Comparison of ENCODE assay signal across 8 mouse cellular contexts in genomic region chr11:70020022-70020631, GRCm38 (mm10). TPM values are rescaled to one million over a fixed set of nuclear protein-coding genes. Genes with fewer than 3 reads are reported as not detected.
DNase-seq lines count a peak whose midpoint lies in the region; ATAC-seq lines count a peak whose summit lies in the region.

No protein-coding gene starts in this region.

- no peak for ATAC-seq in heart, embryonic 13.5 days (ENCODE audit: extremely low read depth, insufficient number of reproducible peaks, low FRiP score, low TSS enrichment)
- no peak for ATAC-seq in embryonic facial prominence, embryonic 15.5 days (ENCODE audit: insufficient number of reproducible peaks, low FRiP score, low TSS enrichment, low read depth)
- ATAC-seq in limb, embryonic 12.5 days (ENCODE audit: insufficient number of reproducible peaks, insufficient read depth, low FRiP score, low TSS enrichment, low read depth) = no peak
- ATAC-seq in stomach, embryonic 15.5 days (ENCODE audit: insufficient read depth, low FRiP score, low read depth) = no peak
- ATAC-seq in granulocyte monocyte progenitor cell, adult 5-6 weeks (replicated peaks; ENCODE audit: poor library complexity, severe bottlenecking) = no peak

- H3K27ac ChIP-seq in heart, embryonic 13.5 days (replicated peaks) = peak overlapping the region; percentile 87
- peak overlapping the region; percentile 92 for H3K27ac ChIP-seq in embryonic facial prominence, embryonic 15.5 days (replicated peaks)
- peak overlapping the region; percentile 88 for H3K27ac ChIP-seq in limb, embryonic 12.5 days
- H3K27ac ChIP-seq in stomach, embryonic 15.5 days = peak overlapping the region; percentile 70

- H3K4me1 ChIP-seq in heart, embryonic 13.5 days = peaks cover 75% of the 10 kb centered on the region
- H3K4me1 ChIP-seq in embryonic facial prominence, embryonic 15.5 days = peaks cover 73% of the 10 kb centered on the region
- peaks cover 54% of the 10 kb centered on the region for H3K4me1 ChIP-seq in limb, embryonic 12.5 days (replicated peaks)
- H3K4me1 ChIP-seq in stomach, embryonic 15.5 days = peaks cover 31% of the 10 kb centered on the region

- intact Hi-C loops in heart, postnatal 14 days (cut with DNase I) = no loop called here

- WGBS in heart, embryonic 13.5 days = 27% methylated on average over 8 of the region's 8 CpGs
- 11% methylated on average over 8 of the region's 8 CpGs for WGBS in embryonic facial prominence, embryonic 15.5 days
- WGBS in limb, embryonic 12.5 days = 13% methylated on average over 8 of the region's 8 CpGs
- 17% methylated on average over 8 of the region's 8 CpGs for WGBS in stomach, embryonic 15.5 days

- H3K27me3 ChIP-seq in heart, embryonic 13.5 days (replicated peaks) = no peaks in the 10 kb centered on the region
- H3K27me3 ChIP-seq in embryonic facial prominence, embryonic 15.5 days = no peaks in the 10 kb centered on the region
- H3K27me3 ChIP-seq in limb, embryonic 12.5 days = no peaks in the 10 kb centered on the region
- no peaks in the 10 kb centered on the region for H3K27me3 ChIP-seq in stomach, embryonic 15.5 days (replicated peaks)

- H3K36me3 ChIP-seq in heart, embryonic 13.5 days = no peaks in the 10 kb centered on the region
- no peaks in the 10 kb centered on the region for H3K36me3 ChIP-seq in embryonic facial prominence, embryonic 15.5 days
- H3K36me3 ChIP-seq in limb, embryonic 12.5 days = no peaks in the 10 kb centered on the region
- H3K36me3 ChIP-seq in stomach, embryonic 15.5 days = no peaks in the 10 kb centered on the region

- H3K9me3 ChIP-seq in heart, embryonic 13.5 days = no peaks in the 10 kb centered on the region
- H3K9me3 ChIP-seq in embryonic facial prominence, embryonic 15.5 days (replicated peaks) = no peaks in the 10 kb centered on the region
- H3K9me3 ChIP-seq in limb, embryonic 12.5 days = no peaks in the 10 kb centered on the region
- no peaks in the 10 kb centered on the region for H3K9me3 ChIP-seq in stomach, embryonic 15.5 days

- peak overlapping the region; percentile 86 for H3K4me2 ChIP-seq in heart, embryonic 13.5 days
- H3K4me2 ChIP-seq in embryonic facial prominence, embryonic 15.5 days (replicated peaks) = peak overlapping the region; percentile 91
- H3K4me2 ChIP-seq in limb, embryonic 12.5 days = peak overlapping the region; percentile 87
- H3K4me2 ChIP-seq in stomach, embryonic 15.5 days = peak overlapping the region; percentile 76

- DNase-seq in heart, postnatal 14 days = no peak
- peak; percentile 52 for DNase-seq in CD4-positive helper T cell, adult 2 months (ENCODE audit: low read depth, low spot score)
- no peak for DNase-seq in urinary bladder, postnatal 25 days (ENCODE audit: low spot score)

- peak overlapping the region; percentile 66 for H3K4me3 ChIP-seq in heart, embryonic 13.5 days
- H3K4me3 ChIP-seq in embryonic facial prominence, embryonic 15.5 days (replicated peaks) = peak overlapping the region; percentile 54
- H3K4me3 ChIP-seq in limb, embryonic 12.5 days (replicated peaks) = peak overlapping the region; percentile 67
- peak overlapping the region; percentile 61 for H3K4me3 ChIP-seq in stomach, embryonic 15.5 days (replicated peaks)

- H3K9ac ChIP-seq in heart, embryonic 13.5 days = peak overlapping the region; percentile 90
- no peak overlapping the region for H3K9ac ChIP-seq in embryonic facial prominence, embryonic 15.5 days
- H3K9ac ChIP-seq in limb, embryonic 12.5 days (replicated peaks) = peak overlapping the region; percentile 92
- H3K9ac ChIP-seq in stomach, embryonic 15.5 days = no peak overlapping the region

RNA-seq across cellular contexts. Expression of gene Dlg4, which starts 3.4 kb away (rescaled TPM):
- polyA plus RNA-seq in heart, embryonic 13.5 days (2015; fragmentation: Nextera tagmentation; extraction: Ambion mirVana) = 4.7 and 5.1 TPM in 2 replicates
- total RNA-seq in heart, postnatal 14 days (2021) = 10 to 100 TPM; 10.4 to 11.2 TPM
- polyA plus RNA-seq in embryonic facial prominence, embryonic 15.5 days (2015; fragmentation: Nextera tagmentation; extraction: Ambion mirVana) = 11.4 and 14.4 TPM in 2 replicates
- 10.6 and 13.6 TPM in 2 replicates for polyA plus RNA-seq in limb, embryonic 12.5 days (2016; fragmentation: Nextera tagmentation; extraction: Ambion mirVana)
- 8.2 and 9.7 TPM in 2 replicates for polyA plus RNA-seq in stomach, embryonic 15.5 days (2015; fragmentation: Nextera tagmentation; extraction: Ambion mirVana)
- 11.4 and 12.3 TPM in 2 replicates for total RNA-seq in granulocyte monocyte progenitor cell, adult 5-6 weeks (2014; fragmentation: Nextera tagmentation)
- total RNA-seq in granulocyte monocyte progenitor cell, adult 5-6 weeks (2017) = 1.3 and 3.5 TPM in 2 replicates

RNA-seq across cellular contexts. Expression of gene Acadvl, which starts 4.9 kb away (rescaled TPM):
- 131 and 140 TPM in 2 replicates for polyA plus RNA-seq in heart, embryonic 13.5 days (2015; fragmentation: Nextera tagmentation; extraction: Ambion mirVana)
- total RNA-seq in heart, postnatal 14 days (2021) = 1,000 to 10,000 TPM; 1,350 to 1,353 TPM
- polyA plus RNA-seq in embryonic facial prominence, embryonic 15.5 days (2015; fragmentation: Nextera tagmentation; extraction: Ambion mirVana) = 95.6 and 97.7 TPM in 2 replicates
- 65.9 and 67.1 TPM in 2 replicates for polyA plus RNA-seq in limb, embryonic 12.5 days (2016; fragmentation: Nextera tagmentation; extraction: Ambion mirVana)
- polyA plus RNA-seq in stomach, embryonic 15.5 days (2015; fragmentation: Nextera tagmentation; extraction: Ambion mirVana) = 84.8 and 95.4 TPM in 2 replicates
- total RNA-seq in granulocyte monocyte progenitor cell, adult 5-6 weeks (2014; fragmentation: Nextera tagmentation) = 39.7 and 55.8 TPM in 2 replicates
- total RNA-seq in granulocyte monocyte progenitor cell, adult 5-6 weeks (2017) = 40.3 and 42.1 TPM in 2 replicates

RNA-seq across cellular contexts. Expression of gene Dvl2, which starts 19.7 kb away (rescaled TPM):
- 20.7 and 22.0 TPM in 2 replicates for polyA plus RNA-seq in heart, embryonic 13.5 days (2015; fragmentation: Nextera tagmentation; extraction: Ambion mirVana)
- total RNA-seq in heart, postnatal 14 days (2021) = 1 to 10 TPM; 7.2 to 9.2 TPM
- polyA plus RNA-seq in embryonic facial prominence, embryonic 15.5 days (2015; fragmentation: Nextera tagmentation; extraction: Ambion mirVana) = 47.3 and 52.3 TPM in 2 replicates
- 69.4 and 69.5 TPM in 2 replicates for polyA plus RNA-seq in limb, embryonic 12.5 days (2016; fragmentation: Nextera tagmentation; extraction: Ambion mirVana)
- 31.9 and 33.9 TPM in 2 replicates for polyA plus RNA-seq in stomach, embryonic 15.5 days (2015; fragmentation: Nextera tagmentation; extraction: Ambion mirVana)
- total RNA-seq in granulocyte monocyte progenitor cell, adult 5-6 weeks (2014; fragmentation: Nextera tagmentation) = 4.6 and 24.5 TPM in 2 replicates
- 16.1 and 18.0 TPM in 2 replicates for total RNA-seq in granulocyte monocyte progenitor cell, adult 5-6 weeks (2017)

RNA-seq across cellular contexts. Expression of gene Phf23, which starts 24.6 kb away (rescaled TPM):
- polyA plus RNA-seq in heart, embryonic 13.5 days (2015; fragmentation: Nextera tagmentation; extraction: Ambion mirVana) = 43.8 and 47.9 TPM in 2 replicates
- total RNA-seq in heart, postnatal 14 days (2021) = 10 to 100 TPM; 27.4 to 31.5 TPM
- polyA plus RNA-seq in embryonic facial prominence, embryonic 15.5 days (2015; fragmentation: Nextera tagmentation; extraction: Ambion mirVana) = 77.8 and 83.0 TPM in 2 replicates
- polyA plus RNA-seq in limb, embryonic 12.5 days (2016; fragmentation: Nextera tagmentation; extraction: Ambion mirVana) = 102 and 108 TPM in 2 replicates
- 59.4 and 61.8 TPM in 2 replicates for polyA plus RNA-seq in stomach, embryonic 15.5 days (2015; fragmentation: Nextera tagmentation; extraction: Ambion mirVana)
- total RNA-seq in granulocyte monocyte progenitor cell, adult 5-6 weeks (2014; fragmentation: Nextera tagmentation) = 41.7 and 45.8 TPM in 2 replicates
- 30.2 and 32.3 TPM in 2 replicates for total RNA-seq in granulocyte monocyte progenitor cell, adult 5-6 weeks (2017)

RNA-seq across cellular contexts. Expression of gene Gabarap, which starts 29.2 kb away (rescaled TPM):
- 456 and 466 TPM in 2 replicates for polyA plus RNA-seq in heart, embryonic 13.5 days (2015; fragmentation: Nextera tagmentation; extraction: Ambion mirVana)
- total RNA-seq in heart, postnatal 14 days (2021) = 100 to 1,000 TPM; 249 to 257 TPM
- polyA plus RNA-seq in embryonic facial prominence, embryonic 15.5 days (2015; fragmentation: Nextera tagmentation; extraction: Ambion mirVana) = 543 and 559 TPM in 2 replicates
- polyA plus RNA-seq in limb, embryonic 12.5 days (2016; fragmentation: Nextera tagmentation; extraction: Ambion mirVana) = 398 and 426 TPM in 2 replicates
- 459 and 473 TPM in 2 replicates for polyA plus RNA-seq in stomach, embryonic 15.5 days (2015; fragmentation: Nextera tagmentation; extraction: Ambion mirVana)
- total RNA-seq in granulocyte monocyte progenitor cell, adult 5-6 weeks (2014; fragmentation: Nextera tagmentation) = 288 and 367 TPM in 2 replicates
- 239 and 250 TPM in 2 replicates for total RNA-seq in granulocyte monocyte progenitor cell, adult 5-6 weeks (2017)

Comparison
In these comparisons a context has a peak if more than half of its experiments do, and no peak if none do; other contexts are left out.
1. H3K9ac ChIP-seq: peak in heart, embryonic 13.5 days (single experiment) and limb, embryonic 12.5 days (single experiment); none in embryonic facial prominence, embryonic 15.5 days (single experiment) and stomach, embryonic 15.5 days (single experiment).
2. Peak in every context shown above with its lines, with median percentiles within 50 percentile points of each other: H3K27ac ChIP-seq, H3K4me2 ChIP-seq and H3K4me3 ChIP-seq.